8 mouse cellular contexts compared by ENCODE assay signal in the genomic region with DNA sequence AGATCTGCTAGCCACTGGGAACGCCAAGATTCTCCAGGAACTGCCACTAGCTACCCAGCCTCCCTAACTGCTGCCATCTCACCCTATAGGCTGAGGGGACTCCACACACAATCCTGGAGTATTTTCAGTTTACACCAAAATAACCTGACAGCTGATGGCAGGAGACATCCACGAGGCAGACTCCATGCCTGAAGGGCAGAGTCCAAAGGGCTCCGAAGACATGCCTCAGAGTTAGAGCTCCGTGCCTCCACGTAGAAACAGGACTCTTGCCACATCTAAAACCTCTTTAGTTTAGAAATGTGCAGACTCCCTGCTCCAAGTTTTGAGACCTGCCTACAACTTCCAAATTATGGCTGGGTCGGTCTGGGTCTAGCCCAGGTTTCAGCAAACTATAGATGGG. TPM values are rescaled to one million over a fixed set of nuclear protein-coding genes. Genes with fewer than 3 reads are reported as not detected.
A peak's percentile ranks its signal among the peaks of the same experiment; 100 is the strongest.
DNase-seq lines count a peak whose midpoint lies in the region; ATAC-seq and TF ChIP-seq lines count a peak whose summit lies in the region.

No protein-coding gene starts in this region.

- peak overlapping the region; percentile 18; the same call in 1 of the 2 replicates for H3K9ac ChIP-seq in heart, adult 2 months (ENCODE audit: low read depth, low read length)
- H3K9ac ChIP-seq in intestine, embryonic 16.5 days (ENCODE audit: low read depth, low read length) = peak overlapping the region; percentile 39
- no peak overlapping the region for H3K9ac ChIP-seq in liver, embryonic 14.5 days (replicated peaks)

- no peak for TF ChIP-seq POLR2A in heart, adult 2 months (IDR thresholded peaks at IDR 0.05; ENCODE audit: insufficient read depth, low read depth, low read length)
- no peak for TF ChIP-seq POLR2A in bone marrow, adult 2 months (IDR thresholded peaks at IDR 0.05; ENCODE audit: borderline replicate concordance, control insufficient read depth, low read depth, low read length)

- H3K4me1 ChIP-seq in heart, adult 2 months (ENCODE audit: control insufficient read depth, insufficient read depth, low read length) = peaks cover 23% of the 10 kb centered on the region
- H3K4me1 ChIP-seq in bone marrow, adult 2 months (ENCODE audit: control insufficient read depth, insufficient read depth, low read length) = peaks cover 6% of the 10 kb centered on the region
- peaks cover 29% of the 10 kb centered on the region for H3K4me1 ChIP-seq in intestine, embryonic 16.5 days (ENCODE audit: control insufficient read depth, insufficient read depth, low read length)
- H3K4me1 ChIP-seq in liver, embryonic 14.5 days (replicated peaks; ENCODE audit: control insufficient read depth in 2 of 2, insufficient read depth in 2 of 2, low read length in 1 of 2) = peaks cover 0 to 9% of the 10 kb centered on the region in 2 experiments; a peak in 1 of 4 replicates

- H3K9me3 ChIP-seq in intestine, embryonic 16.5 days (ENCODE audit: control insufficient read depth, low read length) = no peaks in the 10 kb centered on the region
- no peaks in the 10 kb centered on the region for H3K9me3 ChIP-seq in liver, embryonic 14.5 days (ENCODE audit: control insufficient read depth, low read length)

- WGBS in heart, adult 2 months = 36% methylated on average over 6 of the region's 6 CpGs
- 71% methylated on average over 6 of the region's 6 CpGs for WGBS in bone marrow, adult 2 months
- WGBS in intestine, embryonic 16.5 days = 55% methylated on average over 6 of the region's 6 CpGs
- WGBS in liver, embryonic 14.5 days (ENCODE audit: insufficient replicate concordance) = 66% methylated on average over 6 of the region's 6 CpGs

- peaks cover 6% of the 10 kb centered on the region for H3K79me2 ChIP-seq in heart, adult 2 months (replicated peaks; ENCODE audit: control insufficient read depth, insufficient read depth, low read length)

- intact Hi-C loops in heart, adult 2 months (cut with DNase I) = loop anchor here (2.0 kb wide), 1 partner anchor 44 kb away; no protein-coding TSS in a partner anchor

- no peak for DNase-seq in heart, adult 2 months
- DNase-seq in heart, adult 18-20 months = no peak
- no peak for DNase-seq in liver, embryonic 14.5 days (ENCODE audit: low read depth in 3 of 3, low spot score in 3 of 3)
- no peak for DNase-seq in frontal cortex, postnatal 25 days (ENCODE audit: low spot score in 2 of 2)
- no peak for DNase-seq in thymus, postnatal 10 days (ENCODE audit: low spot score in 2 of 2)

- no peaks in the 10 kb centered on the region; the same call in 1 of the 2 replicates for H3K36me3 ChIP-seq in heart, adult 2 months (ENCODE audit: control insufficient read depth, insufficient read depth, low read length)
- H3K36me3 ChIP-seq in intestine, embryonic 16.5 days (ENCODE audit: control insufficient read depth, insufficient read depth, low read length) = peaks cover 7% of the 10 kb centered on the region; the same call in 1 of the 2 replicates
- no peaks in the 10 kb centered on the region; the same call in 1 of the 2 replicates for H3K36me3 ChIP-seq in liver, embryonic 14.5 days (replicated peaks; ENCODE audit: control insufficient read depth, insufficient read depth, low read depth)

- H3K27me3 ChIP-seq in heart, adult 2 months (ENCODE audit: control insufficient read depth, insufficient read depth, low read length) = no peaks in the 10 kb centered on the region
- H3K27me3 ChIP-seq in intestine, embryonic 16.5 days (replicated peaks; ENCODE audit: control insufficient read depth, insufficient read depth, low read length) = no peaks in the 10 kb centered on the region
- peaks cover 32% of the 10 kb centered on the region for H3K27me3 ChIP-seq in liver, embryonic 14.5 days (ENCODE audit: control insufficient read depth, insufficient read depth, low read length)

- no peak for TF ChIP-seq EP300 in heart, adult 2 months (IDR thresholded peaks at IDR 0.05; ENCODE audit: insufficient read depth, low read depth, low read length)
- TF ChIP-seq EP300 in liver, embryonic 14.5 days (IDR thresholded peaks at IDR 0.05; ENCODE audit: low read depth) = no peak

- H3K27ac ChIP-seq in heart, adult 2 months = peak overlapping the region; percentile 24
- H3K27ac ChIP-seq in bone marrow, adult 2 months (ENCODE audit: control insufficient read depth, insufficient read depth, low read depth, low read length, poor library complexity) = peak overlapping the region; percentile 2; the same call in 1 of the 2 replicates
- no peak overlapping the region for H3K27ac ChIP-seq in intestine, embryonic 16.5 days (ENCODE audit: low read length)
- no peak overlapping the region for H3K27ac ChIP-seq in liver, embryonic 14.5 days

- no peak for TF ChIP-seq CTCF in heart, adult 2 months (IDR thresholded peaks at IDR 0.05)
- TF ChIP-seq CTCF in bone marrow, adult 2 months (IDR thresholded peaks at IDR 0.05; ENCODE audit: control insufficient read depth, insufficient read depth, low read length) = no peak
- TF ChIP-seq CTCF in liver, embryonic 14.5 days (IDR thresholded peaks at IDR 0.05; ENCODE audit: low read depth) = no peak

- peak; percentile 36; the same call in 1 of the 2 replicates for ATAC-seq in intestine, embryonic 16.5 days
- ATAC-seq in liver, embryonic 14.5 days (ENCODE audit: insufficient read depth) = no peak
- ATAC-seq in megakaryocyte-erythroid progenitor cell, adult 5-6 weeks (replicated peaks; ENCODE audit: low FRiP score, low TSS enrichment, poor library complexity, severe bottlenecking) = no peak

- peak overlapping the region; percentile 24; the same call in 1 of the 2 replicates for H3K4me3 ChIP-seq in heart, adult 2 months
- H3K4me3 ChIP-seq in bone marrow, adult 2 months (replicated peaks; ENCODE audit: control insufficient read depth, low read depth, low read length) = peak overlapping the region; percentile 53
- peak overlapping the region; percentile 5; the same call in 1 of the 2 replicates for H3K4me3 ChIP-seq in intestine, embryonic 16.5 days (ENCODE audit: low read length)
- peak overlapping the region in 1 of 2 experiments; percentile 10; a peak in 1 of 4 replicates for H3K4me3 ChIP-seq in liver, embryonic 14.5 days (ENCODE audit: insufficient read depth in 1 of 2, low read depth in 2 of 2, low read length in 2 of 2)

- peak overlapping the region; percentile 85; the same call in 1 of the 2 replicates for H3K4me2 ChIP-seq in intestine, embryonic 16.5 days (ENCODE audit: low read depth, low read length)
- H3K4me2 ChIP-seq in liver, embryonic 14.5 days (ENCODE audit: low read depth) = peak overlapping the region; percentile 69

RNA-seq across cellular contexts. Expression of a gene that starts 4.7 kb away (rescaled TPM):
- 100 to 1,000 TPM; 108 to 129 TPM for total RNA-seq in heart, adult 2 months (2021)
- polyA plus RNA-seq in heart, adult 2 months (2012; rRNA removed) = 64.9 and 79.4 TPM in 2 replicates
- total RNA-seq in heart, adult 18-20 months (2021) = 100 to 1,000 TPM; 103 to 114 TPM
- polyA plus RNA-seq in bone marrow, adult 2 months (2011; ENCODE audit: insufficient read depth, insufficient read length, low replicate concordance, missing spikeins) = 22.2 and 31.0 TPM in 2 replicates
- polyA plus RNA-seq in intestine, embryonic 16.5 days (2015; fragmentation: Nextera tagmentation; extraction: Ambion mirVana) = 7.8 and 9.7 TPM in 2 replicates
- 6.0 and 6.7 TPM in 2 replicates for polyA plus RNA-seq in liver, embryonic 14.5 days (2012; rRNA removed)
- polyA plus RNA-seq in liver, embryonic 14.5 days (2014; fragmentation: Nextera tagmentation; extraction: Ambion mirVana) = 3.8 and 4.5 TPM in 2 replicates
- 24.9 and 31.5 TPM in 2 replicates for total RNA-seq in megakaryocyte-erythroid progenitor cell, adult 5-6 weeks (2014; fragmentation: Nextera tagmentation)
- total RNA-seq in megakaryocyte-erythroid progenitor cell, adult 5-6 weeks (2017) = 8.2 and 10.0 TPM in 2 replicates

RNA-seq across cellular contexts. Expression of a gene that starts 12.8 kb away (rescaled TPM):
- total RNA-seq in heart, adult 2 months (2021) = 1 to 10 TPM; 8.9 to 9.8 TPM
- polyA plus RNA-seq in heart, adult 2 months (2012; rRNA removed) = 15.4 and 17.3 TPM in 2 replicates
- total RNA-seq in heart, adult 18-20 months (2021) = 10 to 100 TPM in 1 of 2 experiments, 1 to 10 TPM in 1; 9.9 to 11.4 TPM
- 143 and 311 TPM in 2 replicates for polyA plus RNA-seq in bone marrow, adult 2 months (2011; ENCODE audit: insufficient read depth, insufficient read length, low replicate concordance, missing spikeins)
- 10.9 and 11.6 TPM in 2 replicates for polyA plus RNA-seq in intestine, embryonic 16.5 days (2015; fragmentation: Nextera tagmentation; extraction: Ambion mirVana)
- 9.8 and 11.9 TPM in 2 replicates for polyA plus RNA-seq in liver, embryonic 14.5 days (2012; rRNA removed)
- polyA plus RNA-seq in liver, embryonic 14.5 days (2014; fragmentation: Nextera tagmentation; extraction: Ambion mirVana) = 9.0 and 10.1 TPM in 2 replicates
- total RNA-seq in megakaryocyte-erythroid progenitor cell, adult 5-6 weeks (2014; fragmentation: Nextera tagmentation) = 12.5 and 23.2 TPM in 2 replicates
- total RNA-seq in megakaryocyte-erythroid progenitor cell, adult 5-6 weeks (2017) = 1.8 and 17.9 TPM in 2 replicates

RNA-seq across cellular contexts. Expression of a gene that starts 29.4 kb away (rescaled TPM):
- 10 to 100 TPM; 55.7 to 58.7 TPM for total RNA-seq in heart, adult 2 months (2021)
- 75.8 and 82.4 TPM in 2 replicates for polyA plus RNA-seq in heart, adult 2 months (2012; rRNA removed)
- 10 to 100 TPM; 54.6 to 55.7 TPM for total RNA-seq in heart, adult 18-20 months (2021)
- 25.1 and 40.0 TPM in 2 replicates for polyA plus RNA-seq in bone marrow, adult 2 months (2011; ENCODE audit: insufficient read depth, insufficient read length, low replicate concordance, missing spikeins)
- 8.0 and 10.0 TPM in 2 replicates for polyA plus RNA-seq in intestine, embryonic 16.5 days (2015; fragmentation: Nextera tagmentation; extraction: Ambion mirVana)
- polyA plus RNA-seq in liver, embryonic 14.5 days (2012; rRNA removed) = 4.9 TPM in 2 replicates
- 1.5 and 1.7 TPM in 2 replicates for polyA plus RNA-seq in liver, embryonic 14.5 days (2014; fragmentation: Nextera tagmentation; extraction: Ambion mirVana)
- total RNA-seq in megakaryocyte-erythroid progenitor cell, adult 5-6 weeks (2014; fragmentation: Nextera tagmentation) = 20.3 and 33.2 TPM in 2 replicates
- total RNA-seq in megakaryocyte-erythroid progenitor cell, adult 5-6 weeks (2017) = 10.8 and 19.4 TPM in 2 replicates

RNA-seq across cellular contexts. Expression of a gene that starts 57.7 kb away (rescaled TPM):
- total RNA-seq in heart, adult 2 months (2021) = 10 to 100 TPM; 30.0 to 39.9 TPM
- 47.7 and 77.5 TPM in 2 replicates for polyA plus RNA-seq in heart, adult 2 months (2012; rRNA removed)
- total RNA-seq in heart, adult 18-20 months (2021) = 10 to 100 TPM; 32.4 to 35.5 TPM
- polyA plus RNA-seq in bone marrow, adult 2 months (2011; ENCODE audit: insufficient read depth, insufficient read length, low replicate concordance, missing spikeins) = 5.0 and 16.2 TPM in 2 replicates
- 15.1 and 18.7 TPM in 2 replicates for polyA plus RNA-seq in intestine, embryonic 16.5 days (2015; fragmentation: Nextera tagmentation; extraction: Ambion mirVana)
- 5.0 and 5.3 TPM in 2 replicates for polyA plus RNA-seq in liver, embryonic 14.5 days (2012; rRNA removed)
- polyA plus RNA-seq in liver, embryonic 14.5 days (2014; fragmentation: Nextera tagmentation; extraction: Ambion mirVana) = 2.8 and 4.6 TPM in 2 replicates
- 13.2 and 17.8 TPM in 2 replicates for total RNA-seq in megakaryocyte-erythroid progenitor cell, adult 5-6 weeks (2014; fragmentation: Nextera tagmentation)
- total RNA-seq in megakaryocyte-erythroid progenitor cell, adult 5-6 weeks (2017) = 10.9 and 40.6 TPM in 2 replicates

RNA-seq across cellular contexts. Expression of a gene that starts 59.8 kb away (rescaled TPM):
- 10 to 100 TPM; 15.8 to 16.8 TPM for total RNA-seq in heart, adult 2 months (2021)
- 23.0 and 24.0 TPM in 2 replicates for polyA plus RNA-seq in heart, adult 2 months (2012; rRNA removed)
- 10 to 100 TPM; 15.8 to 16.0 TPM for total RNA-seq in heart, adult 18-20 months (2021)
- 10.8 and 43.9 TPM in 2 replicates for polyA plus RNA-seq in bone marrow, adult 2 months (2011; ENCODE audit: insufficient read depth, insufficient read length, low replicate concordance, missing spikeins)
- polyA plus RNA-seq in intestine, embryonic 16.5 days (2015; fragmentation: Nextera tagmentation; extraction: Ambion mirVana) = 35.0 and 38.5 TPM in 2 replicates
- 3.8 and 7.1 TPM in 2 replicates for polyA plus RNA-seq in liver, embryonic 14.5 days (2012; rRNA removed)
- 5.6 and 7.3 TPM in 2 replicates for polyA plus RNA-seq in liver, embryonic 14.5 days (2014; fragmentation: Nextera tagmentation; extraction: Ambion mirVana)
- 11.2 and 24.2 TPM in 2 replicates for total RNA-seq in megakaryocyte-erythroid progenitor cell, adult 5-6 weeks (2014; fragmentation: Nextera tagmentation)
- total RNA-seq in megakaryocyte-erythroid progenitor cell, adult 5-6 weeks (2017) = 20.1 and 23.2 TPM in 2 replicates

Comparison
In these comparisons a context has a peak if more than half of its experiments do, and no peak if none do; other contexts are left out.
1. H3K27ac ChIP-seq: peak in heart, adult 2 months (single experiment) and bone marrow, adult 2 months (single experiment); none in intestine, embryonic 16.5 days (single experiment) and liver, embryonic 14.5 days (single experiment).